Mouse (Mus musculus) 3T3-L1 (cell line): ENCODE results near the gene Tfg.

Source experiments
- DNase-seq: peaks from one replicate; pipeline ENCODE4 v3.0.0-alpha.2; 2015; ENCODE audit warnings: low read depth, low spot score

The Tfg gene

DNA sequence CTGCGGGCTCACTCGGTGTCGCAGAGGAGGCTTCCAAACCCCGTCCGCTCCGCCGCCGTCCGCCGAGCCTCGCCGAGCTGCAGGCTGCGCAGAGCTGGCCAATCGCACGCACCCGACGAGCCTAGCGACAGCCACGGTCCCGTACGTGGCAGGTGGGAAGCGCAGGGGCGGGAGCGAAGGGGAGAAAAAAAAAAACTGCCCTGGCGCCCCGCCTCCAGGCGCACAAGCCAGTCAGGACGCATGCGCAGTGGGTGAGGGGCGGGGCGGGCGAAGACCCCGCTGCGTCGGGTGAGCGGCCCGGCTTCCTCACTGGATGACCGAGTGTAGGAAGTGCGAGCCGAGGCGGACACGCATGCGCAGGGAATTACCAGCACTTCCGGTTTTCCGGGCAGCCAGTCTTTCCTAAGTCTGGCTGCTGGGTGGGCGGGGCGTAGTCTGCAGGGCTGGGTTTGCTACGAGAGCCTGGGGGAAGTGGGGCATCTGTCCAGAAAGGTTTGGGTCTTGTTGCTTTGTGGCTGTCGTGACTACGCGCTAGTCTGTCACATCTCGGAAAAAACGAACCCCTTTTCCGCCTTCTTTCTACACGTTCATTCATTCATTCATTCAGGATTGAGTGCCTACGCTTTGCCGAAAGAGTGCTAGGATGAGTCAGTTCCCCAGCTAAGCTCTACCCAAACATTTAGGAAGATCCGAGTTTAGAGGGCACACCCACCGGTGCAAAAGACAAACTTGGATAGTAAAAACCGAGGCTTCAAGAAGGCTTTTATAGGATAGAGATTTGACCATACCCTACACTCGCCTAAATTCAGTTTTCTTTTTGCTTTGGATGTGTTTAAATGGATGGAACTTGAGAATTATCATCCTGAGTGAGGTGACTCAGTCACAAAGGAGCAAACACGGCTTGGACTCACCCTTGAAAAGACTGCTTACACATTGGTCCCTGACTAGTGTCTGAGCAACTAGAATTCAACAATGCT, at the start of gene Tfg:
Gene Tfg, minus strand, starts transcription at position 227 of the 977 bp plus-strand sequence.
- DNase-seq = peak; percentile 100

DNA sequence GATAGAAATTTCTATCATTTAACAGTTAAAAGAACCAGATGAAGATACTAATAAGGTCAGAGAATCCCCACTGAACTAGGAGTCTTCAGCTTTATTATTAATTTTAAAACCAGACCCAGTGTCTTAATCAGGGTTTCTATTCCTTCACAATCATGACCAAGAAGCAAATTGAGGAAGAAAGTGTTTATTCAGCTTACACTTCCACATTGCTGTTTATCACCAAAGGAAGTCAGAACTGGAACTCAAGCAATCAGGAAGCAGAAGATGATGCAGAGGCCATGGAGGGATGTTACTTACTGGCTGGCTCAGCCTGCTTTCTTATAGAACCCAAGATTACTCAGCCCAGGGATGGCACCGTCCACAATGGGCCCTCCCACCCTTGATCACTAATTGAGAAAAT, 11.8 kb upstream of the Tfg start:
- no peak for DNase-seq

- DNase-seq = no peak
These were observed 7.7 kb upstream of the Tfg start for GRCm38 (mm10) chr16:56724927-56725326.

DNA sequence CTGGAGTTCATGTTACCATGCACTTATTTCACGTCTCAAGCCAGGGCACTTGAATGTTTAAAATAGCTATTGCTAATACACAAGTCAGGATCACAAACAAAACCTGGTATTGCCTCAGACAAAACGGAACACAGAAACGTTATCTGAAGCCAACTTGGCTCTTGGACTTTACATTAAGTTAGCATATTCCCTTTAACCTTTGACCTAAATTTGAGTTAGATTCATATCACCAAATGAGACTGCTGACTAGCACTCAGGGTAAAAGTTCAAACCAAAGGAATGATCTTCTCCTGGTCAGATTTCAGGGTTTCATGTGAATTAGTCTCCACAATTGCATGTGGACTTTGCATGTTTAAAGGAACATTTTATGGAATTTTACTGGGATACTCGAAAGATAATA, 5.1 kb upstream of the Tfg start:
- DNase-seq = no peak

DNA sequence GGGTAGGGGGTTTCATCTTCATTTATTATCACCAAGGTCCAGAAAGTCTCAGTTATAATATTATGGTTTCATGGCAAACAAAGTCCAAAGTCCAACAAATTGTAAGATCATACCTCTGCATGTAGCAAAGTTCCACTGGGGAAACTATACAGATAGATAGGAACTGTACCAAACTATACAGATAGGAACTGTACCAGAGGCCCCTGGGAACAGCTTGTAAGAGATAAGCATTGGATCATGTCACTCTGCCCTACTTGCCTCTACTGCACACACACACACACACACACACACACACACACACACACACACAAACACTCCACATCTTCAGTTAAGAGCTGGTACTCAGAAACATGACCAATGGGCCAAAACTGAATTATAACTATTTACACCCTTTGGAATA, 1.8 kb upstream of the Tfg start:
- no peak for DNase-seq

- peak; percentile 44 for DNase-seq
These were observed 582 bp downstream of the Tfg start for GRCm38 (mm10) chr16:56716557-56717179.

DNA sequence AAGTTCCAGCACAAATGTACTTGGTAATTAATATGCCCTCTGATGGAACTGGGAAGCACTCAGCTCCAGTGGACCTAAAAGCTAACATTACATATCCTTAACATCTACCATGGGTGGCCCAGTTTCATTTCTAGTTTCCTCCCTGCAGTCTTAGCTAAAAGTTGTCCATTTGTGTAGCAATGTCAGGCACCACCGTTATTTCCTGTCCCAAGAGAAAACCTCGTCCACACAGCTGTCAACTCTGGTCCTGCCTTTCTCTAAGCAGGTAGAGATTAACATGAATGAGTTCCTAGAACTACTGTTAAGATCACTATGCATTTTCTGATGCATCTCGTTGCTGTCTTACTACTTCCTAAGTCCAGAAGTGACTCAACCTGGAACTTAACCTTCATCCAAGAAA, 1.6 kb downstream of the Tfg start:
- peak; percentile 15 for DNase-seq

DNA sequence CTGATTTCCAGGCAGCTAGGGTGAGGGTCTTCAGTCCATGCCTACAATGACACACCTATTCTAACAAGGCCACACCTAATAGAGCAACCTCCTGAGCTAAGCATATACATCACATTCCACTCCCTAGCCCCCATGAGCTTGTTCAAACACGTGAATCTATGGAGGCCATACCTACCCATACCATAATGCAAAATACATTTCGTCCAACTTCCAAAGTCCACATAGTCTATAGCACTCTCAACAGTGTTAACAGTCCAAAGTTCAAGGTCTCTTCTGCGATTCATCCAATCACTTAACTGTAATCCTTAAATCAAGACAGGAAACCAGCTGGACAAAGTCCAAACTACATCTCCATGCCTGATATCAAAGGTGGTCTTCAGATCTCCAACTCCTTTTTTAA, 7.2 kb downstream of the Tfg start:
- no peak for DNase-seq

- DNase-seq = no peak
These were observed 11.5 kb downstream of the Tfg start for GRCm38 (mm10) chr16:56705731-56706130.

GRCm38 (mm10) chr16:56700898-56701297, 16.4 kb downstream of the Tfg start:
- no peak for DNase-seq

GRCm38 (mm10) chr16:56696448-56696847, 20.8 kb downstream of the Tfg start:
- DNase-seq = no peak

GRCm38 (mm10) chr16:56690715-56691114, 26.5 kb downstream of the Tfg start:
- DNase-seq = no peak

DNA sequence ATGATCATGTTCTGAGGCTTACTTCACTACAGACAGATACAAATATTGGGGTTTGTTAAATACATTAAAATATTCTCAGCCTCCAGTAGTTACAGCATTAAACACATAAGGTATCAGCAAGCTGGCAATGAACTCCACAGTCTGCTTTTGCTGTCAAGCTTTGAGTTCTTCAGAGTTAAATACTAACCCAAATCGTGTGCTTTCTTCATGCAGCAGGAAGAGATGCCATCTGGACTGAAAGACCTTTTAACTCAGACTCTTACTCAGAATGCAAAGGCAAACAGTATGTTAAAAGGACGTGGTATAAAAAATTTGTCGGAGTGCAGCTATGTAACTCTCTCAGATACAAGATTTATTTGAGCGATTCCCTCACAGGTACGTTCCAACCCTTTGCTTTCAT, 30.5 kb downstream of the Tfg start:
- no peak for DNase-seq

- no peak for DNase-seq
These were observed 36.1 kb downstream of the Tfg start for GRCm38 (mm10) chr16:56681010-56681645.

GRCm38 (mm10) chr16:56677146-56677545, 40.1 kb downstream of the Tfg start:
- DNase-seq = peak; percentile 54

GRCm38 (mm10) chr16:56673420-56673819, 43.8 kb downstream of the Tfg start:
- DNase-seq = no peak

DNA sequence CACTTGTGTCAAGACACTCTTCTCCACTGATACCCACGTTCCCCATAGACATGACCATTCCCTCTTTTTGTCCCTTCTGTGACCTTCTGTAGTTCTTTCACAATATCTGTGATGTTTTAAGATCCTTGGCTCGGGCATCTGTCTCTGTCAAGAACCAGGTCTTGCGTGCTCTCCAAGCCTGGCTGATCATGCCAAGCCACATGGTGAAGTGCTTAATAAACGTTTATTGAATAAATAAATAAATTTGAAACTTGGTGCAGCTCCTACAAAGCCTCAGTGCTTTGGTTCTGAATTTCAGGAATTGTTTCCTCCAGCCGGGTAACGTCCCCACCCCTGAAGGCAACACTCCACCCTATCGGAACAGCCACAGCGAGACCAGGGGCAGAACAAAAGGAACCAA, 46.3 kb downstream of the Tfg start:
- no peak for DNase-seq

DNA sequence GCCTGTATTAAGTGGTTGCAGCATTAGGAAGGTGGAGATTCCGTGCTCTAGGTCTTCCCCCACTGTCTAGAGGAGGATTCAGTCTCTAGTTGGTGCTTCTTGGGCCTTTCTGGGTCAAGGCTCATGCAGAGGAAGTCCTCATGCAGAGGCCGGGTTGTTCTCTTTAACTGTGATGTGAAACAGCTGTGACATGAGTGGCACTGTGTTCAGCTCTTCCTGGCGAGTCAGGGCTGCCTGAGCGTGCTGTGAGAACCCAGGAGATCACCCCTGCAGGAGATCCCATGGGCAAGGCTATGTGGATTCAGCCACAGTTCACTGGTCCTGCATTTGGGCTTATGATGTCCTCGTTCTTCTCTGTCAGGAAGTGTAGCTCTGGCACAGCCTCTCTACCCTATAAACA, 47.7 kb downstream of the Tfg start:
- no peak for DNase-seq

- no peak for DNase-seq
These were observed 58.4 kb downstream of the Tfg start for GRCm38 (mm10) chr16:56658866-56659265.

GRCm38 (mm10) chr16:56655193-56655910, 61.9 kb downstream of the Tfg start:
- peak; percentile 56 for DNase-seq

GRCm38 (mm10) chr16:56646382-56647172, 70.7 kb downstream of the Tfg start:
- DNase-seq = peak; percentile 42
